In the genomic region with DNA sequence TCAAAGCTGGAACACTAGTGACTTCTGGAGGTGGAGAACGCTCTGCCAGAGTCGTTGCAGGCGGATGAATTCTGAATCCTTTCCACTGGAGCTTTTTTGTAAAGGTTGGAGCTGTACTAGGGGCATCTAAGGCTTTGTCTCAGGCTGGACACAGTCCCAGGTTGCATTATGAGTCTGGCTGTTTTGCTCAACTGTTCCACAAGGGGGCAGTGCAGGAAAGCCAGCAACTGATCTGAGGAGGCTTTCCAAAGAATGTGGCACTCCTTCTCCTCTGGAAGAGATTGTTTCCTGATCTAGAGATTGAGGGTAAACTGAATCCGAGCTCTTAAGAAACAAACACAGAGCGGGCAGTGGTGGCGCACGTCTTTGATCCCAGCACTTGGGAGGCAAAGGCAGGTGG, we compare ENCODE assay signal across 9 mouse cellular contexts.
A peak's percentile ranks its signal among the peaks of the same experiment; 100 is the strongest.
DNase-seq lines count a peak whose midpoint lies in the region; ATAC-seq and TF ChIP-seq lines count a peak whose summit lies in the region.
"Had no signal": no experiment of that assay in that cellular context is flagged by ENCODE, and none has a peak within 500 bp of the region (broad histone marks: within the 10 kb centered on the region; RNA-seq: fewer than 3 reads in every experiment).

No protein-coding gene starts in this region.

- no peaks in the 10 kb centered on the region for H3K9me3 ChIP-seq in heart, embryonic 12.5 days (replicated peaks)
- H3K9me3 ChIP-seq in intestine, postnatal 0 days (ENCODE audit: control insufficient read depth) = no peaks in the 10 kb centered on the region
- H3K9me3 ChIP-seq in midbrain, embryonic 13.5 days = no peaks in the 10 kb centered on the region

- H3K36me3 ChIP-seq in heart, embryonic 12.5 days = no peaks in the 10 kb centered on the region
- no peaks in the 10 kb centered on the region for H3K36me3 ChIP-seq in intestine, postnatal 0 days (ENCODE audit: control insufficient read depth, insufficient read depth)
- no peaks in the 10 kb centered on the region for H3K36me3 ChIP-seq in midbrain, embryonic 13.5 days
- H3K36me3 ChIP-seq in splenic B cell, adult 2 months (ENCODE audit: control insufficient read depth, insufficient read depth, low read length, poor library complexity, severe bottlenecking) = no peaks in the 10 kb centered on the region

- DNase-seq in heart, adult 11 months = peak; percentile 91
- peak; percentile 70 to 87 for DNase-seq in cerebellum, postnatal 4 days (ENCODE audit: low spot score in 2 of 2)
- peak; percentile 44 to 63 for DNase-seq in gastrocnemius, adult 8-10 months (ENCODE audit: low spot score in 2 of 2)
- DNase-seq in left cerebral cortex, postnatal 25 days (ENCODE audit: low spot score in 2 of 2) = peak; percentile 78 to 89
- peak; percentile 21 for DNase-seq in splenic B cell, adult 2 months (ENCODE audit: low read depth, low spot score)

- peak; percentile 97 for TF ChIP-seq CTCF in intestine, postnatal 0 days (IDR thresholded peaks at IDR 0.05; ENCODE audit: low read depth)

- ATAC-seq in heart, embryonic 12.5 days (ENCODE audit: insufficient number of reproducible peaks, low FRiP score) = no peak
- peak; percentile 57; the same call in 1 of the 2 replicates for ATAC-seq in intestine, postnatal 0 days
- ATAC-seq in midbrain, embryonic 13.5 days = peak; percentile 77

- no peaks in the 10 kb centered on the region; the same call in 1 of the 2 replicates for H3K4me1 ChIP-seq in heart, embryonic 12.5 days (replicated peaks)
- H3K4me1 ChIP-seq in intestine, postnatal 0 days (replicated peaks; ENCODE audit: control insufficient read depth, insufficient read depth, low read length) = no peaks in the 10 kb centered on the region
- H3K4me1 ChIP-seq in midbrain, embryonic 13.5 days (replicated peaks) = peaks cover 10% of the 10 kb centered on the region

- 9% methylated on average over 7 of the region's 7 CpGs for WGBS in heart, embryonic 12.5 days
- WGBS in intestine, postnatal 0 days = 2% methylated on average over 7 of the region's 7 CpGs
- WGBS in midbrain, embryonic 13.5 days = 9% methylated on average over 7 of the region's 7 CpGs

- H3K4me2 ChIP-seq in heart, embryonic 12.5 days = no peak overlapping the region
- 0 out of 2 replicates have a peak overlapping the region, but pooled peaks have one; percentile 6 for H3K4me2 ChIP-seq in intestine, postnatal 0 days (replicated peaks; ENCODE audit: low read depth)
- H3K4me2 ChIP-seq in midbrain, embryonic 13.5 days (replicated peaks) = no peak overlapping the region

- H3K27ac ChIP-seq in heart, embryonic 12.5 days (ENCODE audit: poor library complexity, severe bottlenecking) = no peak overlapping the region
- H3K27ac ChIP-seq in intestine, postnatal 0 days (ENCODE audit: low read depth, low read length) = no peak overlapping the region
- no peak overlapping the region; the same call in 1 of the 2 replicates for H3K27ac ChIP-seq in midbrain, embryonic 13.5 days

- H3K4me3 ChIP-seq in heart, embryonic 12.5 days = no peak overlapping the region
- H3K4me3 ChIP-seq in intestine, postnatal 0 days (ENCODE audit: low read depth, low read length) = no peak overlapping the region
- no peak overlapping the region for H3K4me3 ChIP-seq in midbrain, embryonic 13.5 days (replicated peaks)
- H3K4me3 ChIP-seq: myocyte had no signal

- intact Hi-C loops in left cerebral cortex, postnatal 25 days (cut with DNase I) = loop anchor here (2.0 to 5.0 kb wide), 4 partner anchors 45 to 635 kb away; no protein-coding TSS in a partner anchor

- no peaks in the 10 kb centered on the region for H3K27me3 ChIP-seq in heart, embryonic 12.5 days (replicated peaks)
- no peaks in the 10 kb centered on the region for H3K27me3 ChIP-seq in intestine, postnatal 0 days (replicated peaks; ENCODE audit: control insufficient read depth, insufficient read depth, low read length)
- H3K27me3 ChIP-seq in midbrain, embryonic 13.5 days = no peaks in the 10 kb centered on the region
- no peaks in the 10 kb centered on the region for H3K27me3 ChIP-seq in splenic B cell, adult 2 months (ENCODE audit: control insufficient read depth, insufficient read depth, low read length, poor library complexity, severe bottlenecking)

- no peak overlapping the region for H3K9ac ChIP-seq in heart, embryonic 12.5 days
- no peak overlapping the region for H3K9ac ChIP-seq in intestine, postnatal 0 days (ENCODE audit: low read depth, low read length)
- H3K9ac ChIP-seq in midbrain, embryonic 13.5 days (replicated peaks) = no peak overlapping the region

Comparison
In these comparisons a context has a peak if more than half of its experiments do, and no peak if none do; other contexts are left out.
1. DNase-seq: peak in every context shown above with its lines; median percentile 91 in heart, adult 11 months; 84 in left cerebral cortex, postnatal 25 days; 78 in cerebellum, postnatal 4 days; 54 in gastrocnemius, adult 8-10 months; 21 in splenic B cell, adult 2 months.